Mouse (Mus musculus): ENCODE results near the gene Epn2. TPM values are rescaled to one million over a fixed set of nuclear protein-coding genes. Genes with fewer than 3 reads are reported as not detected.
A peak's percentile ranks its signal among the peaks of the same experiment; 100 is the strongest.

The Epn2 gene
- total RNA-seq, 1 experiment, result 33.1 TPM

GRCm38 (mm10) chr11:61535530-61535929 is 44.0 kb downstream of the Epn2 start:
- in situ Hi-C loops (cut with MboI; ENCODE audit: low sequenced_read_pairs in 2 of 2, unreplicated experiment in 2 of 2), result no loop called here
- no peak for TF ChIP-seq ZC3H11A (IDR thresholded peaks at IDR 0.05; ENCODE audit: borderline replicate concordance, low read depth, low read length)
- TF ChIP-seq CHD2 (IDR thresholded peaks at IDR 0.05; ENCODE audit: low read depth, low read length), result no peak
- no peak for TF ChIP-seq HCFC1 (IDR thresholded peaks at IDR 0.05; ENCODE audit: borderline replicate concordance, insufficient read depth, low read length)
- TF ChIP-seq ZNF384 (IDR thresholded peaks at IDR 0.05; ENCODE audit: low read depth, low read length), result no peak
- no peak for TF ChIP-seq MAFK (IDR thresholded peaks at IDR 0.05; ENCODE audit: insufficient read depth, low read depth, low read length)
- DNase-seq (ENCODE audit: low read depth, low spot score), result no peak
- Histone ChIP-seq H3K4me1 (ENCODE audit: control insufficient read depth in 2 of 2, insufficient read depth in 2 of 2, low read length in 2 of 2, poor library complexity in 1 of 2) (peaks cover 0 to 20% of the 10 kb centered on the region in 2 experiments; a peak in 2 of 4 replicates), H3K36me3 (ENCODE audit: control insufficient read depth, insufficient read depth, low read length, poor library complexity, severe bottlenecking) (peaks cover 18% of the 10 kb centered on the region), H3K4me3 (ENCODE audit: insufficient read depth in 1 of 2, low read depth in 1 of 2, low read length in 2 of 2, poor library complexity in 1 of 2, severe bottlenecking in 1 of 2) (no peak overlapping the region), H3K27ac (ENCODE audit: insufficient read depth, low read depth, low read length, poor library complexity, severe bottlenecking) (no peak overlapping the region), H3K9me3 (ENCODE audit: control insufficient read depth, insufficient read depth, low read depth, low read length) (no peaks in the 10 kb centered on the region), H3K9ac (ENCODE audit: insufficient read depth, low read depth, low read length, poor library complexity, severe bottlenecking) (no peak overlapping the region)

GRCm38 (mm10) chr11:61533571-61533970 is 45.9 kb downstream of the Epn2 start:
- in situ Hi-C loops (cut with MboI; ENCODE audit: low sequenced_read_pairs in 2 of 2, unreplicated experiment in 2 of 2), result no loop called here
- no peak for TF ChIP-seq CHD2 (IDR thresholded peaks at IDR 0.05; ENCODE audit: low read depth, low read length)
- no peak for TF ChIP-seq MAFK (IDR thresholded peaks at IDR 0.05; ENCODE audit: insufficient read depth, low read depth, low read length)
- no peak for TF ChIP-seq ZNF384 (IDR thresholded peaks at IDR 0.05; ENCODE audit: low read depth, low read length)
- TF ChIP-seq HCFC1 (IDR thresholded peaks at IDR 0.05; ENCODE audit: borderline replicate concordance, insufficient read depth, low read length), result no peak
- TF ChIP-seq ZC3H11A (IDR thresholded peaks at IDR 0.05; ENCODE audit: borderline replicate concordance, low read depth, low read length), result no peak
- Histone ChIP-seq H3K9me3 (ENCODE audit: control insufficient read depth, insufficient read depth, low read depth, low read length) (no peaks in the 10 kb centered on the region), H3K36me3 (ENCODE audit: control insufficient read depth, insufficient read depth, low read length, poor library complexity, severe bottlenecking) (peaks cover 12% of the 10 kb centered on the region), H3K27ac (ENCODE audit: insufficient read depth, low read depth, low read length, poor library complexity, severe bottlenecking) (no peak overlapping the region), H3K4me3 (ENCODE audit: insufficient read depth in 1 of 2, low read depth in 1 of 2, low read length in 2 of 2, poor library complexity in 1 of 2, severe bottlenecking in 1 of 2) (no peak overlapping the region), H3K4me1 (ENCODE audit: control insufficient read depth in 2 of 2, insufficient read depth in 2 of 2, low read length in 2 of 2, poor library complexity in 1 of 2) (peaks cover 2 to 26% of the 10 kb centered on the region in 2 experiments; a peak in 2 of 4 replicates), H3K9ac (ENCODE audit: insufficient read depth, low read depth, low read length, poor library complexity, severe bottlenecking) (no peak overlapping the region)
- DNase-seq (ENCODE audit: low read depth, low spot score), result peak; percentile 33

- Histone ChIP-seq H3K4me1 (ENCODE audit: control insufficient read depth in 2 of 2, insufficient read depth in 2 of 2, low read length in 2 of 2, poor library complexity in 1 of 2) (peaks cover 3 to 29% of the 10 kb centered on the region in 2 experiments; a peak in 2 of 4 replicates), H3K4me3 (ENCODE audit: insufficient read depth in 1 of 2, low read depth in 1 of 2, low read length in 2 of 2, poor library complexity in 1 of 2, severe bottlenecking in 1 of 2) (no peak overlapping the region), H3K9ac (ENCODE audit: insufficient read depth, low read depth, low read length, poor library complexity, severe bottlenecking) (no peak overlapping the region), H3K27ac (ENCODE audit: insufficient read depth, low read depth, low read length, poor library complexity, severe bottlenecking) (no peak overlapping the region), H3K36me3 (ENCODE audit: control insufficient read depth, insufficient read depth, low read length, poor library complexity, severe bottlenecking) (peaks cover 11% of the 10 kb centered on the region), H3K9me3 (ENCODE audit: control insufficient read depth, insufficient read depth, low read depth, low read length) (no peaks in the 10 kb centered on the region)
- in situ Hi-C loops (cut with MboI; ENCODE audit: low sequenced_read_pairs in 2 of 2, unreplicated experiment in 2 of 2), result no loop called here
- no peak for DNase-seq (ENCODE audit: low read depth, low spot score)
- TF ChIP-seq ZC3H11A (IDR thresholded peaks at IDR 0.05; ENCODE audit: borderline replicate concordance, low read depth, low read length), result no peak
- no peak for TF ChIP-seq ZNF384 (IDR thresholded peaks at IDR 0.05; ENCODE audit: low read depth, low read length)
- TF ChIP-seq MAFK (IDR thresholded peaks at IDR 0.05; ENCODE audit: insufficient read depth, low read depth, low read length), result no peak
- no peak for TF ChIP-seq HCFC1 (IDR thresholded peaks at IDR 0.05; ENCODE audit: borderline replicate concordance, insufficient read depth, low read length)
- TF ChIP-seq CHD2 (IDR thresholded peaks at IDR 0.05; ENCODE audit: low read depth, low read length), result no peak
Observed at GRCm38 (mm10) chr11:61532820-61533219, 46.7 kb downstream of the Epn2 start.

GRCm38 (mm10) chr11:61529268-61529713 is 50.2 kb downstream of the Epn2 start:
- TF ChIP-seq ZC3H11A (IDR thresholded peaks at IDR 0.05; ENCODE audit: borderline replicate concordance, low read depth, low read length), result no peak
- TF ChIP-seq ZNF384 (IDR thresholded peaks at IDR 0.05; ENCODE audit: low read depth, low read length), result no peak
- TF ChIP-seq MAFK (IDR thresholded peaks at IDR 0.05; ENCODE audit: insufficient read depth, low read depth, low read length), result no peak
- TF ChIP-seq CHD2 (IDR thresholded peaks at IDR 0.05; ENCODE audit: low read depth, low read length), result no peak
- TF ChIP-seq HCFC1 (IDR thresholded peaks at IDR 0.05; ENCODE audit: borderline replicate concordance, insufficient read depth, low read length), result no peak
- Histone ChIP-seq H3K9ac (ENCODE audit: insufficient read depth, low read depth, low read length, poor library complexity, severe bottlenecking) (no peak overlapping the region), H3K4me1 (ENCODE audit: control insufficient read depth in 2 of 2, insufficient read depth in 2 of 2, low read length in 2 of 2, poor library complexity in 1 of 2) (peaks cover 3 to 22% of the 10 kb centered on the region in 2 experiments; a peak in 2 of 4 replicates), H3K4me3 (ENCODE audit: insufficient read depth in 1 of 2, low read depth in 1 of 2, low read length in 2 of 2, poor library complexity in 1 of 2, severe bottlenecking in 1 of 2) (no peak overlapping the region), H3K36me3 (ENCODE audit: control insufficient read depth, insufficient read depth, low read length, poor library complexity, severe bottlenecking) (peaks cover 8% of the 10 kb centered on the region), H3K27ac (ENCODE audit: insufficient read depth, low read depth, low read length, poor library complexity, severe bottlenecking) (peak overlapping the region; percentile 28; the same call in 1 of the 2 replicates), H3K9me3 (ENCODE audit: control insufficient read depth, insufficient read depth, low read depth, low read length) (no peaks in the 10 kb centered on the region)
- peak; percentile 51 for DNase-seq (ENCODE audit: low read depth, low spot score)
- in situ Hi-C loops (cut with MboI; ENCODE audit: low sequenced_read_pairs in 2 of 2, unreplicated experiment in 2 of 2), result no loop called here

Measured in ES-E14 (cell line).